Mouse (Mus musculus): ENCODE data around the gene 2610528J11Rik.
"Not testable (repeated sequence)": the region's sequence is repeated elsewhere in the genome, so short reads cannot be mapped to it uniquely, and the experiment has no call there.

Gene 2610528J11Rik

GRCm38 (mm10) chr4:118542510-118543157, 15.8 kb downstream of the 2610528J11Rik start:
- no peak for DNase-seq (ENCODE audit: low read depth, low spot score)

GRCm38 (mm10) chr4:118543158-118543530, 16.3 kb downstream of the 2610528J11Rik start:
- DNase-seq (ENCODE audit: low read depth, low spot score) = no peak

GRCm38 (mm10) chr4:118543592-118544260, 16.9 kb downstream of the 2610528J11Rik start, which contains the start of gene Tmem125:
Gene Tmem125 (minus strand): TSS chr4:118544044.
- peak; percentile 33 for DNase-seq (ENCODE audit: low read depth, low spot score)

GRCm38 (mm10) chr4:118544441-118545127, 17.8 kb downstream of the 2610528J11Rik start:
- no peak for DNase-seq (ENCODE audit: low read depth, low spot score)

GRCm38 (mm10) chr4:118547424-118548129, 20.8 kb downstream of the 2610528J11Rik start:
- not testable (repeated sequence) for DNase-seq (ENCODE audit: low read depth, low spot score)

GRCm38 (mm10) chr4:118548130-118548480, 21.3 kb downstream of the 2610528J11Rik start:
- DNase-seq (ENCODE audit: low read depth, low spot score) = peak; percentile 76

- no peak for DNase-seq (ENCODE audit: low read depth, low spot score)
These were observed 26.3 kb downstream of the 2610528J11Rik start for GRCm38 (mm10) chr4:118553039-118553649.

- no peak for DNase-seq (ENCODE audit: low read depth, low spot score)
These were observed 37.5 kb downstream of the 2610528J11Rik start for GRCm38 (mm10) chr4:118564062-118564925.

GRCm38 (mm10) chr4:118564926-118565279, 38.1 kb downstream of the 2610528J11Rik start:
- DNase-seq (ENCODE audit: low read depth, low spot score) = no peak

GRCm38 (mm10) chr4:118566161-118566676, 39.4 kb downstream of the 2610528J11Rik start:
- peak; percentile 80 for DNase-seq (ENCODE audit: low read depth, low spot score)

GRCm38 (mm10) chr4:118568709-118569108, 41.9 kb downstream of the 2610528J11Rik start:
- DNase-seq (ENCODE audit: low read depth, low spot score) = no peak

GRCm38 (mm10) chr4:118569320-118569719, 42.5 kb downstream of the 2610528J11Rik start:
- no peak for DNase-seq (ENCODE audit: low read depth, low spot score)

GRCm38 (mm10) chr4:118571441-118571840, 44.6 kb downstream of the 2610528J11Rik start:
- DNase-seq (ENCODE audit: low read depth, low spot score) = no peak

- DNase-seq (ENCODE audit: low read depth, low spot score) = peak; percentile 90
These were observed 49.3 kb downstream of the 2610528J11Rik start for GRCm38 (mm10) chr4:118576097-118576496.

GRCm38 (mm10) chr4:118579313-118579712, 52.5 kb downstream of the 2610528J11Rik start:
- peak; percentile 36 for DNase-seq (ENCODE audit: low read depth, low spot score)

Data from mesoderm, embryonic 11.5 days (tissue).